Mouse (Mus musculus) central nervous system, embryonic 14 days (tissue): ENCODE measurements around the gene Cacng5. TPM values are rescaled to one million over a fixed set of nuclear protein-coding genes. Genes with fewer than 3 reads are reported as not detected.

Source experiments
- polyA plus RNA-seq: library from polyadenylated mRNA; depleted of rRNA; stranded (reverse); fragments of >200 nt; gene quantifications from 2 replicates; pipeline ENCODE4 v1.2.3, GENCODE M21; 2012; rRNA removed

The Cacng5 gene
- 2.8 and 3.5 TPM in 2 replicates for polyA plus RNA-seq

GRCm38 (mm10) chr11:107914634-107915226, at the start of gene Cacng5:
Gene Cacng5, minus strand, starts transcription at chr11:107915055.

Other genes with a start within 250 kb of the Cacng5 start
- 1.4 and 2.9 TPM in 2 replicates for gene Cacng1, start 198.5 kb downstream of the Cacng5 start, polyA plus RNA-seq
- gene Cacng4, start 120.5 kb downstream of the Cacng5 start, polyA plus RNA-seq: 95.3 and 99.5 TPM in 2 replicates